Mouse (Mus musculus) kidney, postnatal 0 days (tissue): Measurements from ENCODE around the gene Rraga. TPM values are rescaled to one million over a fixed set of nuclear protein-coding genes. Genes with fewer than 3 reads are reported as not detected.
"Not testable (repeated sequence)": the region's sequence is repeated elsewhere in the genome, so short reads cannot be mapped to it uniquely, and the experiment has no call there.

Source experiments
- ATAC-seq: fragments of 200-750 bp; cut with Nextera tagmentation; replicated peaks from 2 replicates; pipeline ENCODE4 v1.8.0; 2017; ENCODE audit warnings: low read depth, moderate number of reproducible peaks, moderate TSS enrichment, moderate library complexity; ENCODE audit not compliant: low FRiP score
- DNase-seq: peaks from one replicate; pipeline ENCODE4 v3.0.0-alpha.2; 2016; ENCODE audit warnings: low spot score
- H3K27ac ChIP-seq: fragments of 300-500 bp; sonication (generic); 2 replicates; pipeline ENCODE4 v1.5.1; 2014; ENCODE audit warnings: mild to moderate bottlenecking
- H3K27me3 ChIP-seq: fragments of 300-500 bp; sonication (generic); 2 replicates; pipeline ENCODE4 v1.6.1; 2014; ENCODE audit warnings: low read length, mixed read lengths; ENCODE audit not compliant: insufficient read depth
- H3K36me3 ChIP-seq: fragments of 300-500 bp; sonication (generic); 2 replicates; pipeline ENCODE4 v1.6.1; 2014; ENCODE audit warnings: low read length, mixed read lengths; ENCODE audit not compliant: insufficient read depth
- H3K4me1 ChIP-seq: fragments of 300-500 bp; sonication (generic); replicated peaks from 2 replicates; pipeline ENCODE4 v1.6.1; 2014; ENCODE audit warnings: antibody characterized with exemption, low read length, mixed read lengths; ENCODE audit not compliant: insufficient read depth
- H3K4me2 ChIP-seq: fragments of 300-500 bp; sonication (generic); 2 replicates; pipeline ENCODE4 v1.6.1; 2014; ENCODE audit warnings: mild to moderate bottlenecking, low read length, moderate library complexity, mixed read lengths
- H3K4me3 ChIP-seq: fragments of 300-500 bp; sonication (generic); replicated peaks from 2 replicates; pipeline ENCODE4 v1.5.1; 2014; ENCODE audit warnings: low read depth, low read length
- H3K9ac ChIP-seq: fragments of 300-500 bp; sonication (generic); 2 replicates; pipeline ENCODE4 v1.6.1; 2014; ENCODE audit warnings: low read depth, low read length
- H3K9me3 ChIP-seq: fragments of 300-500 bp; sonication (generic); replicated peaks from 2 replicates; pipeline ENCODE4 v1.6.1; 2016; ENCODE audit warnings: low read length, inconsistent platforms, mixed read lengths
- CTCF ChIP-seq: IDR thresholded peaks from 2 replicates; pipeline ENCODE4 v1.5.1; 2016; ENCODE audit warnings: antibody characterized with exemption, low read depth, mild to moderate bottlenecking, moderate library complexity
- WGBS: fragments of 180-500 bp; shearing (Covaris S2); extraction: QIAGEN DNeasy Blood & Tissue Kit; methylation state at CpG from one replicate; pipeline ENCODE4 v1.1.7; 2014; 5-methylcytosine and 5-hydroxymethylcytosine counted together
- polyA plus RNA-seq: library from polyadenylated mRNA; unstranded; fragments of >200 nt; fragmentation: Nextera tagmentation; extraction: Ambion mirVana; gene quantifications from 2 replicates; pipeline ENCODE4 v1.2.1, GENCODE M21; 2015

The Rraga gene
- polyA plus RNA-seq, 1 experiment from 2014 or later = 80.3 TPM

DNA sequence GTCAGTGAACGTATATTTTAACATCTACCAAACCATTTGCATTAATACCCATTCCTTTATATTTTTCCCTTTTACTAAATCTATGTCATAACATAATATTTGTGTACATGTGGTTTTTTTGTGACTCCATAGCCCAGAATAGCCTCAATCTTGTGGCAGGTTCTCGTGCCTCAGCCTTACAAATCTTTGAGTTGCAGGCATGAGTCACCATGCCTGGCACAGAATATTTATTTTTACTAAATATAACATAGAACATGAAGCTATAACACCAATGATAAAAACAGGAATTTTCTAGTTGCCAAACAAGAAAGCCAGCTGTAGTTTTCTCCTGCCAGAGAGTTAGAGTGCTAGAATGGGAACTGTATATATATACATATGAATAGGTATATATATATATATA is 45.0 kb downstream of the Rraga start:
- H3K36me3 ChIP-seq = no peaks in the 10 kb centered on the region
- H3K9me3 ChIP-seq = no peaks in the 10 kb centered on the region
- H3K27me3 ChIP-seq = no peaks in the 10 kb centered on the region
- H3K27ac ChIP-seq = no peak overlapping the region
- WGBS = 73% methylated on average over 2 of the region's 2 CpGs
- ATAC-seq (no peak), DNase-seq (no peak)
- no peaks in the 10 kb centered on the region for H3K4me1 ChIP-seq
- no peak overlapping the region for H3K9ac ChIP-seq
- TF ChIP-seq CTCF = no peak
- H3K4me2 ChIP-seq = no peak overlapping the region
- no peak overlapping the region for H3K4me3 ChIP-seq

GRCm38 (mm10) chr4:86622116-86622515 is 46.6 kb downstream of the Rraga start:
- no peaks in the 10 kb centered on the region for H3K4me1 ChIP-seq
- WGBS = 50% methylated on average over 3 of the region's 3 CpGs
- no peak overlapping the region for H3K4me3 ChIP-seq
- ATAC-seq = no peak
- no peaks in the 10 kb centered on the region for H3K36me3 ChIP-seq
- no peak overlapping the region for H3K27ac ChIP-seq
- H3K9me3 ChIP-seq = no peaks in the 10 kb centered on the region
- H3K27me3 ChIP-seq = no peaks in the 10 kb centered on the region
- no peak overlapping the region for H3K9ac ChIP-seq
- peak; percentile 6 for DNase-seq
- TF ChIP-seq CTCF = no peak
- no peak overlapping the region for H3K4me2 ChIP-seq

GRCm38 (mm10) chr4:86622532-86622931 is 47.1 kb downstream of the Rraga start:
- H3K9ac ChIP-seq, H3K4me3 ChIP-seq, H3K4me1 ChIP-seq, ATAC-seq, H3K27ac ChIP-seq, H3K4me2 ChIP-seq, H3K27me3 ChIP-seq, H3K36me3 ChIP-seq, H3K9me3 ChIP-seq, DNase-seq: not testable (repeated sequence)
- 90% methylated on average over 1 of the region's 1 CpGs for WGBS
- TF ChIP-seq CTCF = peak; percentile 28; the same call in 1 of the 2 replicates

- no peaks in the 10 kb centered on the region for H3K36me3 ChIP-seq
- ATAC-seq = no peak
- no peak for DNase-seq
- no peaks in the 10 kb centered on the region for H3K4me1 ChIP-seq
- no peak overlapping the region for H3K4me2 ChIP-seq
- no peak overlapping the region for H3K27ac ChIP-seq
- TF ChIP-seq CTCF = no peak
- no peaks in the 10 kb centered on the region for H3K9me3 ChIP-seq
- no peaks in the 10 kb centered on the region for H3K27me3 ChIP-seq
- H3K9ac ChIP-seq = no peak overlapping the region
- no peak overlapping the region for H3K4me3 ChIP-seq
- 76% methylated on average over 5 of the region's 5 CpGs for WGBS
Observed at GRCm38 (mm10) chr4:86625463-86625862, 50.0 kb downstream of the Rraga start.

- H3K4me2 ChIP-seq, H3K9me3 ChIP-seq, DNase-seq, H3K27me3 ChIP-seq, H3K27ac ChIP-seq, H3K9ac ChIP-seq, ATAC-seq, H3K36me3 ChIP-seq, H3K4me3 ChIP-seq, H3K4me1 ChIP-seq: not testable (repeated sequence)
- 90% methylated on average over 7 of the region's 7 CpGs for WGBS
Observed at GRCm38 (mm10) chr4:86626496-86626895, 51.0 kb downstream of the Rraga start.

Other genes starting within 250 kb of the Rraga start
- gene Saxo1, start 17.3 kb upstream of the Rraga start, polyA plus RNA-seq = 0.08 and 0.21 TPM in 2 replicates
- 8.9 and 10.6 TPM in 2 replicates for gene Haus6, start 36.4 kb downstream of the Rraga start, polyA plus RNA-seq
- 64.5 and 68.9 TPM in 2 replicates for gene Plin2, start 94.4 kb downstream of the Rraga start, polyA plus RNA-seq
- 3.9 and 4.0 TPM in 2 replicates for gene Dennd4c, start 172.9 kb downstream of the Rraga start, polyA plus RNA-seq